Mouse (Mus musculus): ENCODE measurements at regions not wholly inside any gene's neighbourhood (a gene's known extent, or its start where the extent isn't known, plus 50 kb on each side); places are given as distances from the start of the nearest gene placed in this dataset.

GRCm38 (mm10) chr8:103306476-103307183, 521.2 kb upstream of the Cdh11 start:
- TF ChIP-seq EP300 (IDR thresholded peaks at IDR 0.05; ENCODE audit: insufficient read depth, low read depth, low read length) (no peak), CTCF (IDR thresholded peaks at IDR 0.05) (no peak)

All from heart, adult 2 months (tissue).